Mouse (Mus musculus): Measurements from ENCODE around the gene Cdk5rap3.
A peak's percentile ranks its signal among the peaks of the same experiment; 100 is the strongest.

Cdk5rap3 gene

DNA sequence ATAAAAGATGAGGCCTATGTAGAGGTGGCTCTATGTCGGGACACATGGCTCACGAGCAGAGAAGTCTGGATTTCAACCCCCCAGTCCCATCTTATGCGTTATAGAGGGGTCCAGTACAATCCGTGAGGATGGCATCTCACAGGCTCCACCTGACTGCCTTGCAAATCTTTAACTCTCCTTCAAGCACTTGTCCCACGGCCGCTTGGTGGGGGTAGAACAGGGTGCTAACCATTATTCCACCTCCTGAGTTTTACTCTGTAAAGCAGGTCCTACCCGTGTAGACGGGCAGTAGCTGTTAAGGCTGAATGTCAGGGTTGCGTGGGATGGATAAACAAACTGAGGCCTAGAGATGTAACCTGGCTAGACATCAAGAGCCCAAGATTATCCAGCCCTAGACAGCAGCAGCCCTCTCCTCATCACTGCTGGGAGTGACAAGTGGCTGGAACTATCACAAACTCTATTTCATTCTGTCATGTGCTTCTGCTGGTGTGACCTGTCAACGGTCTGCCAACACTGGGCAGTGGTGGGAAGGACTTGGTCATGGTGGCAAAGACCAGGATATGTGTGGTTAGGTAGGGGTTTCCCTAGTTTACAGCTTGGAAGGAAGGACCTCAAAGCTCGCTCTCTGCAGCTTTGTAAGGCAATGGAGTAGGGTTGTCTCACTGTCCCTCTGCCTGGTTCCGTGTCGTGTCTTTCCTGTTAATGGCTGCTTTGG lies 17.4 kb upstream of the Cdk5rap3 start:
- DNase-seq (ENCODE audit: low spot score) = no peak

GRCm38 (mm10) chr11:96931327-96932062 lies 15.2 kb upstream of the Cdk5rap3 start:
- no peak for DNase-seq (ENCODE audit: low spot score)

GRCm38 (mm10) chr11:96929766-96930331 lies 13.6 kb upstream of the Cdk5rap3 start:
- no peak for DNase-seq (ENCODE audit: low spot score)

- no peak for DNase-seq (ENCODE audit: low spot score)
Observed at GRCm38 (mm10) chr11:96929096-96929765, 12.9 kb upstream of the Cdk5rap3 start.

DNA sequence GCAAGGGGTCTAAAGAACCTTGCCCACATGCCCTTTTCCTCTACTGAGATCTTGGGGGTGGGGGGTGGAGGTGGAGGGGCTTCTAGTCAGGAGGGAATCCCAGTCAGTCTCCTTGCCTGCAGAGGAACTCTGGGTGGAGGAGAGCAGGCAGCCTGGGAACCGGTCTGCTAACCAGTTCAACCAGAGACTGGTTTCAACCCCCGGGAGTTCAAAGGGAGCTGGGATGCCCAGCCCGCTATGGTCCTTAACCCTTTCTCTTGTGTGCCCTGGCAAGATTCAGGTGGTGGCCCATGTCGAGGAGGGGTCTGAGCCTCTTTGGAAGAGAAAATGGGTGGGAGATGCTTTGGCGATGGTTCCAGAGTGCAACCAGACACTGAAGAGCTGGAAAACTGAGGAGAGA lies 12.4 kb upstream of the Cdk5rap3 start:
- DNase-seq (ENCODE audit: low spot score) = no peak

GRCm38 (mm10) chr11:96928088-96928487 lies 11.8 kb upstream of the Cdk5rap3 start, which contains the start of gene Prr15l:
Gene Prr15l, plus strand, starts transcription at chr11:96928104.
- no peak for DNase-seq (ENCODE audit: low spot score)

- DNase-seq (ENCODE audit: low spot score) = no peak
Observed at GRCm38 (mm10) chr11:96926587-96926986, 10.3 kb upstream of the Cdk5rap3 start.

DNA sequence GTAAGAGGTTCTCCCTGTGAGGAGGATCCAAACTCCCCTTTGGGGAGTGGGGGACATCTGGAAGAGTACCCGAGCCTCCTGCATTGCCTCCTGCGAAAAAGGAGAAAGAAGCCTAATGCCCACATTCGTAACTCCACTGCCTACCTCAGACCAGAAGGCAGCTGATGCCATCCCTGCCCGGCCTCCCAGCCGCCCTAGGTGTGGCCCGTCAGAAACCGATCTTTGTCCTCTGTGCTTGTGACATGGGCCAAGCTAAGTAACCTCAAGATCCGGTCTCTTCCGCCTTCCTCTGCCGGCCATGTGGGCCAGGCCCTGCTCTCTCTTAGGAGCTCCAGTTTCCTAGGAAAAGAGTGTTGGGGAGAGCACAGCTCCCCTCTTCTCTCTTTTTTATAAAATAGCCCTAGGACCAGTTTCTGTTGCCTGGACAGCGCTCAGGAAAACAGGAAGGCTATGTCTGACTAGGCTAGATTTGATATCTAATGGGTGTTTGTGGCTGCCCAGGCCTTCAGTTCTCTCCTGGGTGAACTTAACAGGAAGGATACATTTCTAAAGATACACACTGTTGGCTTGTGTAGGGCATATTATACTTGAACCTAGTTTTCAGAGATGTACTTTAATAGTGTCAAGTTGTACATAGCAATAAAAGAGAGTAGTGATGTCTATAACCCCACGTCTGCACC lies 9.3 kb upstream of the Cdk5rap3 start:
- DNase-seq (ENCODE audit: low spot score) = no peak

- no peak for DNase-seq (ENCODE audit: low spot score)
Observed at GRCm38 (mm10) chr11:96924861-96925260, 8.6 kb upstream of the Cdk5rap3 start.

DNA sequence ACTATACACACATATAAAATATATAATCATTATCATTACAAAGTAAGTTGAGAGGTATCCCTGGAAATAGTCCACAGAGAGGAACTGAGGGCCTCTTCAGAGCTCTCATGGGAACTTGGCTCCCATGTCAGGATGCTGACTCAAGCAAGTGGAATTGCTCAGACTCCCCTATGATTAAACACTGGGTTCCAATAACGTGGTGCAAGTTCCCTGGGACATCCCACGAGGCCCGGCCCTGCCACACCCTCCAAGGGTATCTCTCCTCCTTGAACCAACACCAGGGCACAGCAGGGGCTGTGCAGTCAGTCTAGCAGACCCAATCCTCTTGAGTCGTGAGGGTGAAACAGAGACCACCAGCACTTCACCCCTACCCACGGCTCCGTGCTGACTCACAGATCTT lies 2.7 kb upstream of the Cdk5rap3 start:
- DNase-seq (ENCODE audit: low spot score) = no peak

- no peak for DNase-seq (ENCODE audit: low spot score)
Observed at GRCm38 (mm10) chr11:96917415-96917814, 1.1 kb upstream of the Cdk5rap3 start.

- DNase-seq (ENCODE audit: low spot score) = no peak
Observed at GRCm38 (mm10) chr11:96916885-96917396, 645 bp upstream of the Cdk5rap3 start.

GRCm38 (mm10) chr11:96912682-96913081 lies 3.6 kb downstream of the Cdk5rap3 start:
- no peak for DNase-seq (ENCODE audit: low spot score)

DNA sequence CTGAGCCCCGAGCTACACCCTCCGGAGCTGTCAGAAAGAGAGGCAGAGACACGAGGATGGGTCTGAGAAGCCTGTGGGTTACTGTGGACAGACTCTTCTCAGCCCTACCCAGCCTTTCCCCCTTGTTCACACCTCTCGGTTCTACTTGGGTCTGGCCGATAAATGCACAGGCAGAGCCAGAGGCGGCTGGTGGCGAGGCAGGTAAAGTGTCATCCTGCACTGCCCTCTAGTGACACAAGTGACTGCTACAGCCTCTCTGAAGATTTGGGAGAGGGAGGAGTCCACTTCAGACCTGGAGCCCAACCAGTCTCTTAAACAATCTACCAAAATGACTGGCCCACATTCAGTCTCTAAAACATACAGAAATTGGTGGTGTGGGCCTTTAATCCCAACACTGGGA lies 6.3 kb downstream of the Cdk5rap3 start:
- peak; percentile 80 for DNase-seq (ENCODE audit: low spot score)

DNA sequence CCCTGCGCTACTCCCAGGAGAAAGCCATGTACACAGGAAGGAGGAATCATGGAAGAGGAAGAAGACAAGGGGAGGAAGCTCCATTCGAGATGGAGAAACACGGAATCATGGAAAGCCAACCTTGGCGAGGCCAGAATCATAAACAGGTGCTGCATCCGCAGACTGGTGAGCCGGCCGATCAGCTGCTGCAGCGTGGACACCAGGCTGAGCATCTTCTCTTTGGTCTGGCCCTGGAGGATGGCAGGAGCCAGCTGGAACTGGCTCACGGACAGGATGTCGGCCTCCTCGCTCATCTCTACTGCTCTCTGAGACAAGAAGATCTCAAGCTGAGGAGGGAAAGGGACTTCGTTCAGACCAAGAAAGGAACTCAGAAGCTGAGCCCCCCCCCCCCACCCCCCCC lies 7.7 kb downstream of the Cdk5rap3 start:
- DNase-seq (ENCODE audit: low spot score) = no peak

DNA sequence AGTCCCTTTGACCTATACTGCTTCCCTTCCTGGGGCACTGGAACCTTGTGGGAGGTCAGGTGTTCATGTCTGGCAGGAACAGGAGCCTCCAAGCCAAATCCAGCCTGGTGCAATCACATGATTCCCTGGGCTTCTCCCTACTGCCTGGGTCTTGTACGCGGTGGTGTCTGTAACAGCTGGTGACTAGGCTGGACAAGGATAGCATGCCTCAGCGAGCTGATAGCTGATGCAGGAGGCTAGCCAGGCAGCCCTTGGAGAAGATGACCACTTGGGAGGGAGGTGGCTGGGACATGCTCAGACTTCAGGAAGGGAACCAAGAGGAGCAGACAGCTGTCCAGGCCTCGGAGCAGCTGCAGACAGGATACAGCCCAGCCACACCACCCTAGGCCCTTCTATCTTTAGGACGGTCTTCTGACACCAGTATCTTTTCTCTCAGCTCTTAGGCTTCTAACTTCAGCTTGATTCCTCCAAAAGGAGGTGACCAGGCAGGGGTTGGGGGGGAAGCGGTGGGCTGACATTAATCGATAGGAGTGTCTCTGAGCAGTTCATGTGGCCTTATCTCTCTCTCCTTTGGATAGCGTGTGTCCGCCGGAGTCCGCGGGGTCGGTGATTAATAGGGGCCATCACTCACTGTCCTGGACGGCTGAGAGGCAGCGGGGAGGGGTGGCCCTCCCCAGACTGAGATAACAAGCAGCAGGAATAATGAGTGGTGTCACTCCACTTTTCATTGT lies 9.7 kb downstream of the Cdk5rap3 start:
- no peak for DNase-seq (ENCODE audit: low spot score)

- DNase-seq (ENCODE audit: low spot score) = no peak
Observed at GRCm38 (mm10) chr11:96902639-96903635, 13.4 kb downstream of the Cdk5rap3 start.

- DNase-seq (ENCODE audit: low spot score) = no peak
Observed at GRCm38 (mm10) chr11:96901332-96901731, 15.0 kb downstream of the Cdk5rap3 start.

GRCm38 (mm10) chr11:96899449-96900306 lies 16.6 kb downstream of the Cdk5rap3 start:
- no peak for DNase-seq (ENCODE audit: low spot score)
